Mouse (Mus musculus) adrenal gland, adult 8-10 months (tissue): Measurements from ENCODE around the gene Ssxb3. TPM values are rescaled to one million over a fixed set of nuclear protein-coding genes. Genes with fewer than 3 reads are reported as not detected.
"Not testable (repeated sequence)": the region's sequence is repeated elsewhere in the genome, so short reads cannot be mapped to it uniquely, and the experiment has no call there.

ENCODE experiments used
- DNase-seq: peaks from one replicate; pipeline ENCODE4 v3.0.0; 2022
- total RNA-seq, 4 experiments: library from RNA; stranded (reverse); gene quantifications; 2 replicates each; pipeline ENCODE4 v1.2.4; 2022

The Ssxb3 gene
- not detected for total RNA-seq

DNA sequence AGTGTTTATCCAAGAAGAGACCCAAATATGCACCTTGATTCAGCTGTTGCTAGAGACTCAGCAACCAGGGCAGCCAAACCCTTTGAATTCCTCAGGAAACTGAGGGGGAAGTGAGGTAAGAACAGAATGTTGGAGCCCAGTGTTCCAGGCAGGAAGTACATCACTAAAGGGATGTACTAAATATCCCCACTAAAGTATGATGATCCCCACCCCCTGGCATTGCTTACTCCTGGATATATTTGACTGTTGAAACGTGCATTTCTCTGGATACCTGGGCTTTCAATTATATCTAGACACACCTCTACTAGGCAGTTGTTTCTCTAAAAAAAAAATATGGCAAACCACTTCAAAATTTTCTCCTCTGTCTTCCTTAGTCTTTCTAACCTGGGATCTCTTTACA, at the start of gene Ssxb3:
Gene Ssxb3, minus strand, starts transcription at position 101 of the 400 bp plus-strand sequence.
- DNase-seq = not testable (repeated sequence)

DNA sequence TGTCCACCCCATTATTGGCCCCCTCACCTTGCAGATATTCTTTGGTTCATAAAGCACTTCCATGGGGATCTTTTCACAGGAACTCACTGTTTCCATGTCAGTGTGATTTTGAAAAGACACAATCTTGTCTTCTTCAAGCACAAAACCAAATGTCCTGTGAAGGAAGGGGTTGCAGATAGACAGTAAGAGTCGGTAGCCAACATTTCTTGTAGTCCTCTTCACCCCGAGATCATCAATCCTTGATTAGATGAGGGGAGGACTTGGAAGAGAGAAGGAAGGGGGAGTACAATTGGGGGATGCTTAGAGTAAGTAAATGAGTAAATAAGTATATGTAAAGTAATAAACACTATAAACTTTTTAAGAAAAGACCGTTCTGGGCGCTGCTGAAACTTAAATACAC, 43.5 kb downstream of the Ssxb3 start, which contains the start of gene Ssxb6:
Gene Ssxb6, minus strand, starts transcription at position 101 of the 400 bp plus-strand sequence.
- not testable (repeated sequence) for DNase-seq

Other genes starting within 250 kb of the Ssxb3 start
- not detected for gene Ssxb9, start 224.8 kb downstream of the Ssxb3 start, total RNA-seq
- gene Ssxb1, start 178.5 kb downstream of the Ssxb3 start, total RNA-seq = not detected
- gene Ssxb2, start 130.1 kb downstream of the Ssxb3 start, total RNA-seq = not detected
- not detected for gene Gm14459, start 66.9 kb downstream of the Ssxb3 start, total RNA-seq
- gene Ssxb6, start 43.6 kb downstream of the Ssxb3 start, total RNA-seq = not detected
- not detected for gene Ssxb8, start 99.0 kb upstream of the Ssxb3 start, total RNA-seq
- not detected for gene Ssx9, start 156.6 kb upstream of the Ssxb3 start, total RNA-seq
- gene Ssxb5, start 211.9 kb upstream of the Ssxb3 start, total RNA-seq = not detected